Mouse (Mus musculus): Measurements from ENCODE around the gene Ptpn1.

DNA sequence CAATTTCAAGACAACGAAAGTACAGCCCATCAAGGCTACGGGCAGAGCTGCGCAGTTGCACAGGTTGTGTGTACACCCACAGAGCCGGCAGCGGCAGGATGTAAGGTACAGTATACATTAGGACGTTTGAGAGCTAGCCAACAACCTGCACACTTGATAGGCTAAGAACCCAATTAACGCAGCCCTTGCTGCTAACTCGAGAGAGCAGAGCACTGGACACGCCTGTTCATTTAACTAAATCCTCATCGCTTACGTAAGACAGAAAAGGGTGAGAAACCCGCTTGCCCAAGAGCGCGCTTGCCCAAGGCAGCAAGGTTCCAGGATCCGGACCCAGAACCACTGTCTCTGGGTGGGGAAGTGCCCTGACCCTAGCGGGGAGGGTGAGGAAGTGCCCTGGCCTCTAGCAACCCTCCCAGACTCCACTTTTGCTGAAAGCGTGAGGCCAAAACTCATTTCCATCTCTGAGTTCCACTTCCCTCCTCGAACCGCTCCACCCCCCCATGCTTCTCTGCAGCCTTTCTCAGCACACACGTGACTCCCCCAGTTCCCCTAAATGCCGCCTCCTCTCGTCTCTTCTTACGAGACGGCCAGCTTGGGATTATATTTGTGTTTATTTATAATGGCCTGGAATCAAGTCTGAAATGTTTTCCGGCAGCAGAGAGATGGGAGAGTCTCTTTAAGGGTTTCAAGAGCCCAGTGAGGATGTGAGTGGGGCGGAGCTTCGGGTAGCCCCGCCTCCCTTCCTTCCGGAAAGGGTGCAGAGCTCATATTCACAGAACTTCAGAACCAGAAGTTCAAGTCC is 6.9 kb upstream of the Ptpn1 start:
- TF ChIP-seq CTCF (IDR thresholded peaks at IDR 0.05; ENCODE audit: low read depth, low read length) (no peak), POLR2A (IDR thresholded peaks at IDR 0.05; ENCODE audit: borderline replicate concordance, low read depth, low read length) (no peak)
